Mouse (Mus musculus): Measurements from ENCODE around the gene Akap6. TPM values are rescaled to one million over a fixed set of nuclear protein-coding genes. Genes with fewer than 3 reads are reported as not detected.

Akap6 gene
- total and polyA plus RNA-seq, 2 experiments, result 0.01 to 0.09 TPM

- no peaks in the 10 kb centered on the region for H3K27me3 ChIP-seq (ENCODE audit: control insufficient read depth, insufficient read depth, low read length)
- WGBS, result 65% methylated on average over 3 of the region's 3 CpGs
- no peaks in the 10 kb centered on the region for H3K36me3 ChIP-seq (ENCODE audit: control insufficient read depth, insufficient read depth, low read length)
- no peak for DNase-seq (ENCODE audit: extremely low read depth, low read depth, low spot score)
- TF ChIP-seq POLR2A (IDR thresholded peaks at IDR 0.05; ENCODE audit: extremely low read depth, insufficient read depth, low read length) (no peak), CTCF (IDR thresholded peaks at IDR 0.05; ENCODE audit: low read depth, low read length) (no peak)
- no peaks in the 10 kb centered on the region for H3K4me1 ChIP-seq (ENCODE audit: control insufficient read depth, insufficient read depth, low read length)
- no peak overlapping the region for H3K4me3 ChIP-seq (ENCODE audit: insufficient read depth, low read depth, low read length)
- no peaks in the 10 kb centered on the region for H3K79me2 ChIP-seq (ENCODE audit: control insufficient read depth, insufficient read depth, low read length)
- H3K27ac ChIP-seq (replicated peaks; ENCODE audit: insufficient read depth, low read depth, low read length), result no peak overlapping the region
- H3K9ac ChIP-seq (ENCODE audit: low read depth, low read length), result no peak overlapping the region
These were observed 258.8 kb downstream of the Akap6 start for GRCm38 (mm10) chr12:52957994-52958393.

- 89% methylated on average over 6 of the region's 6 CpGs for WGBS
- no peaks in the 10 kb centered on the region for H3K79me2 ChIP-seq (ENCODE audit: control insufficient read depth, insufficient read depth, low read length)
- TF ChIP-seq POLR2A (IDR thresholded peaks at IDR 0.05; ENCODE audit: extremely low read depth, insufficient read depth, low read length), result no peak
- TF ChIP-seq CTCF (IDR thresholded peaks at IDR 0.05; ENCODE audit: low read depth, low read length), result no peak
- no peak for DNase-seq (ENCODE audit: extremely low read depth, low read depth, low spot score)
- no peaks in the 10 kb centered on the region for H3K4me1 ChIP-seq (ENCODE audit: control insufficient read depth, insufficient read depth, low read length)
- no peaks in the 10 kb centered on the region for H3K27me3 ChIP-seq (ENCODE audit: control insufficient read depth, insufficient read depth, low read length)
- no peak overlapping the region for H3K27ac ChIP-seq (replicated peaks; ENCODE audit: insufficient read depth, low read depth, low read length)
- H3K9ac ChIP-seq (ENCODE audit: low read depth, low read length), result no peak overlapping the region
- H3K36me3 ChIP-seq (ENCODE audit: control insufficient read depth, insufficient read depth, low read length), result no peaks in the 10 kb centered on the region
- no peak overlapping the region for H3K4me3 ChIP-seq (ENCODE audit: insufficient read depth, low read depth, low read length)
These were observed 292.6 kb downstream of the Akap6 start for GRCm38 (mm10) chr12:52991745-52992144.

GRCm38 (mm10) chr12:53012336-53012735 lies 313.2 kb downstream of the Akap6 start:
- TF ChIP-seq CTCF (IDR thresholded peaks at IDR 0.05; ENCODE audit: low read depth, low read length) (no peak), POLR2A (IDR thresholded peaks at IDR 0.05; ENCODE audit: extremely low read depth, insufficient read depth, low read length) (no peak)
- H3K9ac ChIP-seq (ENCODE audit: low read depth, low read length), result no peak overlapping the region
- H3K27ac ChIP-seq (replicated peaks; ENCODE audit: insufficient read depth, low read depth, low read length), result no peak overlapping the region
- H3K27me3 ChIP-seq (ENCODE audit: control insufficient read depth, insufficient read depth, low read length), result no peaks in the 10 kb centered on the region
- H3K79me2 ChIP-seq (ENCODE audit: control insufficient read depth, insufficient read depth, low read length), result no peaks in the 10 kb centered on the region
- DNase-seq (ENCODE audit: extremely low read depth, low read depth, low spot score), result no peak
- H3K4me3 ChIP-seq (ENCODE audit: insufficient read depth, low read depth, low read length), result no peak overlapping the region
- H3K36me3 ChIP-seq (ENCODE audit: control insufficient read depth, insufficient read depth, low read length), result no peaks in the 10 kb centered on the region
- WGBS, result 44% methylated on average over 3 of the region's 3 CpGs
- no peaks in the 10 kb centered on the region for H3K4me1 ChIP-seq (ENCODE audit: control insufficient read depth, insufficient read depth, low read length)

- TF ChIP-seq CTCF (IDR thresholded peaks at IDR 0.05; ENCODE audit: low read depth, low read length), result no peak
- no peak for TF ChIP-seq POLR2A (IDR thresholded peaks at IDR 0.05; ENCODE audit: extremely low read depth, insufficient read depth, low read length)
- Histone ChIP-seq H3K4me3 (ENCODE audit: insufficient read depth, low read depth, low read length) (no peak overlapping the region), H3K27ac (replicated peaks; ENCODE audit: insufficient read depth, low read depth, low read length) (no peak overlapping the region), H3K9ac (ENCODE audit: low read depth, low read length) (no peak overlapping the region), H3K27me3 (ENCODE audit: control insufficient read depth, insufficient read depth, low read length) (no peaks in the 10 kb centered on the region), H3K79me2 (ENCODE audit: control insufficient read depth, insufficient read depth, low read length) (no peaks in the 10 kb centered on the region), H3K4me1 (ENCODE audit: control insufficient read depth, insufficient read depth, low read length) (no peaks in the 10 kb centered on the region), H3K36me3 (ENCODE audit: control insufficient read depth, insufficient read depth, low read length) (no peaks in the 10 kb centered on the region)
- WGBS, result 80% methylated on average over 6 of the region's 6 CpGs
- no peak for DNase-seq (ENCODE audit: extremely low read depth, low read depth, low spot score)
These were observed 315.4 kb downstream of the Akap6 start for GRCm38 (mm10) chr12:53014539-53014938.

- no peaks in the 10 kb centered on the region for H3K36me3 ChIP-seq (ENCODE audit: control insufficient read depth, insufficient read depth, low read length)
- DNase-seq (ENCODE audit: extremely low read depth, low read depth, low spot score), result no peak
- no peaks in the 10 kb centered on the region for H3K4me1 ChIP-seq (ENCODE audit: control insufficient read depth, insufficient read depth, low read length)
- no peaks in the 10 kb centered on the region for H3K79me2 ChIP-seq (ENCODE audit: control insufficient read depth, insufficient read depth, low read length)
- TF ChIP-seq POLR2A (IDR thresholded peaks at IDR 0.05; ENCODE audit: extremely low read depth, insufficient read depth, low read length) (no peak), CTCF (IDR thresholded peaks at IDR 0.05; ENCODE audit: low read depth, low read length) (no peak)
- no peak overlapping the region for H3K9ac ChIP-seq (ENCODE audit: low read depth, low read length)
- 80% methylated on average over 9 of the region's 9 CpGs for WGBS
- no peaks in the 10 kb centered on the region for H3K27me3 ChIP-seq (ENCODE audit: control insufficient read depth, insufficient read depth, low read length)
- no peak overlapping the region for H3K27ac ChIP-seq (replicated peaks; ENCODE audit: insufficient read depth, low read depth, low read length)
- H3K4me3 ChIP-seq (ENCODE audit: insufficient read depth, low read depth, low read length), result no peak overlapping the region
These were observed 325.5 kb downstream of the Akap6 start for GRCm38 (mm10) chr12:53024575-53025246.

- H3K27ac ChIP-seq (replicated peaks; ENCODE audit: insufficient read depth, low read depth, low read length), result no peak overlapping the region
- H3K9ac ChIP-seq (ENCODE audit: low read depth, low read length), result no peak overlapping the region
- DNase-seq (ENCODE audit: extremely low read depth, low read depth, low spot score), result no peak
- no peak overlapping the region for H3K4me3 ChIP-seq (ENCODE audit: insufficient read depth, low read depth, low read length)
- no peak for TF ChIP-seq POLR2A (IDR thresholded peaks at IDR 0.05; ENCODE audit: extremely low read depth, insufficient read depth, low read length)
- no peak for TF ChIP-seq CTCF (IDR thresholded peaks at IDR 0.05; ENCODE audit: low read depth, low read length)
- no peaks in the 10 kb centered on the region for H3K36me3 ChIP-seq (ENCODE audit: control insufficient read depth, insufficient read depth, low read length)
- H3K27me3 ChIP-seq (ENCODE audit: control insufficient read depth, insufficient read depth, low read length), result no peaks in the 10 kb centered on the region
- no peaks in the 10 kb centered on the region for H3K4me1 ChIP-seq (ENCODE audit: control insufficient read depth, insufficient read depth, low read length)
- H3K79me2 ChIP-seq (ENCODE audit: control insufficient read depth, insufficient read depth, low read length), result no peaks in the 10 kb centered on the region
- 91% methylated on average over 4 of the region's 4 CpGs for whole genome bisulfite sequencing
These were observed 328.1 kb downstream of the Akap6 start for GRCm38 (mm10) chr12:53027308-53027707.

Data from liver, adult 2 months (tissue).